Mouse (Mus musculus): Measurements from ENCODE around the gene Olfr20. TPM values are rescaled to one million over a fixed set of nuclear protein-coding genes. Genes with fewer than 3 reads are reported as not detected.
"Not testable (repeated sequence)": the region's sequence is repeated elsewhere in the genome, so short reads cannot be mapped to it uniquely, and the experiment has no call there.

The Olfr20 gene
- total RNA-seq (2021) = not detected
- long read RNA-seq, experiment 1 = 0 reads
- long read RNA-seq, experiment 2 = 0 reads

- no peak for DNase-seq (ENCODE audit: low spot score in 2 of 2)
These were observed at the start of gene Olfr20 for GRCm38 (mm10) chr11:73350483-73350882. Olfr20 (plus strand) TSS chr11:73350783.

- DNase-seq (ENCODE audit: low spot score in 2 of 2) = no peak
These were observed 47.5 kb upstream of the Olfr20 start for GRCm38 (mm10) chr11:73303123-73303522.

GRCm38 (mm10) chr11:73315961-73316360 lies 34.6 kb upstream of the Olfr20 start:
- DNase-seq (ENCODE audit: low spot score in 2 of 2) = no peak

GRCm38 (mm10) chr11:73318581-73318980 lies 32.0 kb upstream of the Olfr20 start:
- not testable (repeated sequence) for DNase-seq (ENCODE audit: low spot score in 2 of 2)

GRCm38 (mm10) chr11:73321064-73321463 lies 29.5 kb upstream of the Olfr20 start:
- not testable (repeated sequence) for DNase-seq (ENCODE audit: low spot score in 2 of 2)

- no peak for DNase-seq (ENCODE audit: low spot score in 2 of 2)
These were observed 26.4 kb upstream of the Olfr20 start for GRCm38 (mm10) chr11:73323906-73324830.

- DNase-seq (ENCODE audit: low spot score in 2 of 2) = no peak
These were observed 24.1 kb upstream of the Olfr20 start for GRCm38 (mm10) chr11:73326485-73326886.

GRCm38 (mm10) chr11:73327361-73327760 lies 23.2 kb upstream of the Olfr20 start:
- DNase-seq (ENCODE audit: low spot score in 2 of 2) = peak in 1 of 2 experiments; percentile 11

- DNase-seq (ENCODE audit: low spot score in 2 of 2) = no peak
These were observed 21.1 kb upstream of the Olfr20 start, which contains the start of the genes Aspa, Gm49340 and Spata22 for GRCm38 (mm10) chr11:73329442-73329841. Aspa (minus strand) TSS chr11:73329596. Gm49340 (plus strand) TSS chr11:73329741. Spata22 (plus strand) TSS chr11:73329741.

- DNase-seq (ENCODE audit: low spot score in 2 of 2) = no peak
These were observed 17.2 kb upstream of the Olfr20 start for GRCm38 (mm10) chr11:73333357-73333756.

GRCm38 (mm10) chr11:73336919-73337318 lies 13.7 kb upstream of the Olfr20 start:
- no peak for DNase-seq (ENCODE audit: low spot score in 2 of 2)

GRCm38 (mm10) chr11:73370946-73371345 lies 20.4 kb downstream of the Olfr20 start, which contains the start of gene Olfr376:
Olfr376 (plus strand) TSS chr11:73371246.
- no peak for DNase-seq (ENCODE audit: low spot score in 2 of 2)

GRCm38 (mm10) chr11:73395374-73395773 lies 44.8 kb downstream of the Olfr20 start:
- DNase-seq (ENCODE audit: low spot score in 2 of 2) = no peak

- no peak for DNase-seq (ENCODE audit: low spot score in 2 of 2)
These were observed 48.9 kb downstream of the Olfr20 start, which contains the start of gene Olfr1 for GRCm38 (mm10) chr11:73399514-73399913. Olfr1 (minus strand) TSS chr11:73399614.

Other genes starting within 250 kb of the Olfr20 start
- under 1 TPM; 0.12 TPM for gene Haspin, start 212.5 kb upstream of the Olfr20 start, total RNA-seq (2021)
- gene P2rx5, start 190.4 kb upstream of the Olfr20 start, total RNA-seq (2021) = under 1 TPM; 0.35 to 0.54 TPM
- gene Emc6, start 173.7 kb upstream of the Olfr20 start, total RNA-seq (2021) = 10 to 100 TPM; 48.0 to 53.3 TPM
- 10 to 100 TPM in 1 of 2 experiments, 1 to 10 TPM in 1; 9.2 to 10.6 TPM for gene Tax1bp3, start 173.7 kb upstream of the Olfr20 start, total RNA-seq (2021)
- 10 to 100 TPM; 18.6 to 20.8 TPM for gene Ctns, start 151.7 kb upstream of the Olfr20 start, total RNA-seq (2021)
- gene Shpk, start 151.3 kb upstream of the Olfr20 start, total RNA-seq (2021) = 1 to 10 TPM; 2.8 to 2.9 TPM
- under 1 TPM in 1 of 2 experiments, not detected in 1; 0.21 TPM for gene Trpv1, start 116.5 kb upstream of the Olfr20 start, total RNA-seq (2021)
- gene Trpv3, start 83.4 kb upstream of the Olfr20 start, total RNA-seq (2021) = under 1 TPM; 0.30 to 0.44 TPM
- 10 to 100 TPM; 12.4 to 13.4 TPM for gene Aspa, start 21.2 kb upstream of the Olfr20 start, total RNA-seq (2021)
- gene Gm49340, start 21.0 kb upstream of the Olfr20 start, total RNA-seq (2021) = not detected
- gene Spata22, start 21.0 kb upstream of the Olfr20 start, total RNA-seq (2021) = not detected
- not detected for gene Olfr376, start 20.5 kb downstream of the Olfr20 start, total RNA-seq (2021)
- gene Olfr1, start 48.8 kb downstream of the Olfr20 start, total RNA-seq (2021) = not detected
- not detected for gene Olfr378, start 77.7 kb downstream of the Olfr20 start, total RNA-seq (2021)
- gene Olfr380, start 106.7 kb downstream of the Olfr20 start, total RNA-seq (2021) = not detected
- not detected for gene Olfr381, start 140.8 kb downstream of the Olfr20 start, total RNA-seq (2021)
- gene Olfr382, start 166.4 kb downstream of the Olfr20 start, total RNA-seq (2021) = not detected
- gene Olfr385, start 242.2 kb downstream of the Olfr20 start, total RNA-seq (2021) = not detected
- gene Olfr384, start 247.8 kb downstream of the Olfr20 start, total RNA-seq (2021) = not detected